Mouse (Mus musculus): ENCODE measurements around the gene Dusp27. TPM values are rescaled to one million over a fixed set of nuclear protein-coding genes. Genes with fewer than 3 reads are reported as not detected.
A peak's percentile ranks its signal among the peaks of the same experiment; 100 is the strongest.

Gene Dusp27
- polyA plus RNA-seq, 2 experiments from 2014 or later = not detected

DNA sequence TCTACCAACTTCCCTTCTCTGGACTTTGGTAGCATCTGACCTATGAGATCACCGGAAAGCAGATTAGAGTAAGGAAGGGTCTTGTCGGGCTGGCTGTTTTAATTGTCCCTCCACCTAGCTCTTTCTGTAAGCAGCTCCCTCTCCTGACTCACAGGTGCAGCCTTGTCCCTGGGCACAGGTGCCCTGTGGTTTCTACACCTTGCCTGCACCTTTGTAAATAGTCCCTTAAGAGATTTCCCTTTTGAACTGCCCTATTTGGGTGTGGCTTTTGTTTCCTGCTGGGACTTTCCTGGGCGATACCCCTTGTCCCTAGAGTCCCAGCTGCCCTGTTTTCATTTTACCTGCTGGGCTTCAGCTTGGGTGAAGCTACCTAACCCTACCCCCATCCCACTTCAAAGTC is 33.3 kb downstream of the Dusp27 start:
- no peak for ATAC-seq

DNA sequence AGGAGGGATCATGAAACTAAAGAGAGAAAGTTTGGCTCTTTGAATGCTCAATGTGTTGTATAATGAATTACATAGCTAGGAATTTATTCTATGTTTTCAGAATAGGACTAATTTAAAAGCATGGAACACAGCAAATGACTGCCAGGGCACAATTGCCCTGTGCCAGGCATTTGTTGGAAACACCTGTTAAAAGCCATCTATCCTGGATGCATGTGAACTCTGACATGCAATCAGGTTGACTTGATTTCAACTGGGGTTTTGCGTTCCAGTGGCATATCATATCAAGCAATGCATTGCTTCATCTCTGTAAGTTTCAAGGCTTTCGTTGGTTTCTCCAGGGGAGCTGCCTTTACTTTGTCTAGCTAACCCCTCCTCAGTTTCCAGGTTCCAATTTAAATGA is 37.4 kb downstream of the Dusp27 start:
- no peak for ATAC-seq

DNA sequence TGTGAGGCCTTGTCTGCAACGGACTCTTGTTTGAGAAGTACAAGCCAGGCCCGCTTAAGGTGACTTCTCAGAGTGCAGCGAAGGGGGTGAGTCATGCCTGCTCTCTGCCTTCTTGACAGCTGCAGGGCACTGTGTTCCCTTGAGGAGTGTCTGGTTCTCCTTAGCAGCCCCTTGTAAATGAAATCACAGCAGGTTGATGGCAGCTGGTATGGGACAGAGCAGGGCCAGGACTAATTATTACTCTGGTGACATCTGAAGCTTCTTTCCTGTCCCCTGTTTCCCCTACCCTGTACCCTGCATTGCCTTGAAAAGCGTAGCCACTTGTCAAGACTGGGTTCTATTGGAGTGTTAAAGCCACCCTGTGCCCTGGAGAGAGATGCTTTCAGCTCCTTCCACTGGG is 38.0 kb downstream of the Dusp27 start:
- no peak for ATAC-seq

DNA sequence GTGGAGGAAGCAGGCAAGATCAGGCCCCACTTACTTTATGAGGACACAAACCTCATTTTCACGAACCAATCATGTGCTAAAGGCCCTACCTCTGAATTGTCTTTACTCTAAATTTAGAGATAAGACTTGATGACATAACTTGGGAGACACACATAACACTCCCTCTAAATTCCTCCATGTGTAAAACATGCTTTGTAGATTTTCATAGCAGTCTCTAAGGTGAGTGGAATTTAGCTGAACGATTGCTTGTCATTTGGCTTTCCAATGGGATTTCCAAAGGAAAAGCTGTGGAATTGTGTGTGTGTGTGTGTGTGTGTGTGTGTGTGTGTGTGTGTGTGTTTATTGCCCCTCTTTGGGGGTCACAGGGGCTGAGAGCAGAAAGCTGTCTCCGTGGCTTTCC is 38.4 kb downstream of the Dusp27 start:
- ATAC-seq = no peak

DNA sequence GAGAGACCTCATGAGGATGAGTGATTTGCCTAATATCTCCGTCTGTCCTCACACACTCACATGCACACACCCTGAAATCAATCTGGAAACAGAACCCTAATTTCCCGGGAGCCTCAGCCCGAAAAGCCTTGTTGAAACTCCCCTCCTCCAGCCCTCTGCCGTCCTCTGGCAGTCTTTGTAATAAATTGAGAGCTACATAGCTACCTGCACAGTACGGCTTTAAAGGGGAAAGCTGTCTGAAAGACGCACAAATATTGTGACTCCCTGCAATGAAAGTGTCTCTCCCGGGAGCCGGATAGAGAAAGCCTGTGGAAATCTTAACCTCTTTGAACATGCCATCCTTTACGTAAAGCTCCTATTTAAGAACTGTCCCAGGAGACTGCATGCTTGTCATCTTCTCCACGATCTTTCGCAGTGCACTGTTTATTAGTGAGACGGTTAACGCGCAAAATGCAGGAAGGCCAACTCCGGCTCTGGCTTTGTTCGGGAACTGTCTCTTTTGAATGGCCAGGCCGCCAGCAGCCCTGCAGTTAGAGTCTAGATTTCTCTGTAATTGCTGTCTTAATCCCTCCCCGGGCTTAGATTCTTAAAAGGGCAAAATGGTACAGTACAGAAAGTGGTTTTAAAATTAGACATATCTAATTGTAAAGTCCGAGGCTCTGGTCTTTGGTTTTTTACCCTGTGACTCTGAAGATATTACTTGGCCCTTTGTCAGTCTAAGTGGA is 39.1 kb downstream of the Dusp27 start:
- ATAC-seq = no peak

DNA sequence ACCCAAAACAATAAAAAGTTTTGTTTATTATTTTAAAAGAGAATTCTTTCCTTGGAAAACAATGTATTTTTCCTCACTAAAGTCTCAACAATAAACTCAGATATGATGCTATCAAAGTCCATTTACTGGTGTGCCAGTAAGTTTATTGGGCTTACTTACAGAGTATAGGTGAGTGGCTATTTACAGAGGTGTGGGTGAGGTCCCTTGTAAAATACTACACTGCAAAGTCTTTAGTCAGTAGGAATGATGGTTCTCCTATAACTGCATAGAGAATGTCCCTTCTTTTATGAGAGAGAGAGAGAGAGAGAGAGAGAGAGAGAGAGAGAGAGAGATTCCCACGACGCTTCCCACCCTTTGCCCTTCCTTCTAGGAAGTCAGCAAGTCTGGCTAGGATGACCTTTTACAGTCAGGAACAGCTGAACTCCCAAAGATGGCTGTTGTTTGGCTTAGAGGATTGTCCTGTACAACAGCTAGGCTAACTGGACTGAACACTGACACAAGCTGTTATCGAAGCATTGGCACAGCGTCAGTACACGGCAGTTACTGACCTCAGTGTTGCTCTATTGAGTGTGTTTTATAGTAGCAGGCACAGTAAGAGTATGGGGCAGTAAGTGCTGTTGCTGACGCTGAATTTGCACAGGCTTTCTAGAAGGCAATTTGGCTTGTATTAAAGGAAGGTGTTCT is 50.5 kb downstream of the Dusp27 start:
- no peak for ATAC-seq

DNA sequence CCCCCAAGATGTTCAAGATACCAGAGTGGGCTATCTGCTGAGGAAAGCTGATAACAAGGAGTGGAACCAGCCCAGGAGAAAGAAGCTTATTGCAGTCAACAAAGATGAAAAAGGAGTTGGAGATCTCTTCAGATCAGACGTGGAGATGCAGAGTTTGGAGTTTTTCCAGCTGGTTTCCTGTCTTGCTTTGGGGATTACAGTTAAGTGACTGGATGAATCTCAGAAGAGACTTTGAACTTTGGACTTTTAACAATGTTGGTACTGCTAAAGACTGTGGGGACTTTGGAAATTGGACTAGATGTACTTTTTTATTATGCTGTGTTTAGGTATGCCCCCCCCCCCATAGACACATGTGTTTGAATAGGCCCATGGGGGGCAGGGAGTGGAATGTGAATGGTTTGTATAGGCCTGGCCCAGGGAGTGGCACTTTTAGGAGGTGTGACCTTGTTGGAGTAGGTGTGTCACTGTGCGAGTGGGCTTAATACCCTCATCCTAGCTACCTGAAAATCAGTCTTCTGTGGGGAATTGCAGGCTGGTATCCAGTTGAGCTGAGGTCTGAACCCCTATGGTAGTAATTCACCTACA is 59.8 kb downstream of the Dusp27 start:
- ATAC-seq = no peak

DNA sequence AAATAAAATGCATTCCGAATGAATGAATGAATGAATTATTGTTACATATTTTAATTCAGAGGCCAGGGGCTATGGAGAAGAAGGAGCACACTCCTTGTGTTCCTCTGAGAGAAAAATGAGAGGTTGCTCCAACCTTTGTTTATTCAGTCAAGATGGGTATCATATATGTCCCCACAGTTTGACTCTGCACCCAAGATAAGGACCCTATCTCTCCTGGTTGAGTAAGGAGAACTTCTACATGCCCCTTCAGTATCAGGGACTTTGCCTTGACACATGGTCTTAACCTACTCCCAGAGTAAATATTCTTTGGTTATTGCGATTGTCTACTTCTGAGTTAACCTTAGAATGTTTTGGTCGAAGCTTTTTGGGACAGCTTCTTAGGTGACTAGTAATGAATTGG is 63.9 kb downstream of the Dusp27 start:
- ATAC-seq = no peak

DNA sequence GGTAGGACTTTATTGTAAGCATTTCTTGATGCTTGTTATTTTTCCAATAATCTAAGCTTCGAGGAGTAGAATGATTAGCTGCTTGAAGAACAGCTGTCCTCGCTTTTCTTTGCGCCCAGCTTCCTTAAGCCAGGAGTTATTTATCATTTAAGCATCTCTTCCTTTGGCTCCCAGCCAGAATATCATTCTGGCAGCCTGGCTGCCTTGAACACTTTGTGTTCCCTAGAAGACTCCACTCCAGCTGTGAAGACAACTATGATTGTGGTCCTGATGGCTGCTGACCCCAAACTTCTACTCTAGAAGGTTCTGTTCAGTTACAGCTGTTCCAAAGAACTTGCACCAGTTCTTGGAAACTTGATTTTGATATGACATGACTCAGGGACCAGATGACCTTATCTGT is 66.2 kb downstream of the Dusp27 start:
- no peak for ATAC-seq

DNA sequence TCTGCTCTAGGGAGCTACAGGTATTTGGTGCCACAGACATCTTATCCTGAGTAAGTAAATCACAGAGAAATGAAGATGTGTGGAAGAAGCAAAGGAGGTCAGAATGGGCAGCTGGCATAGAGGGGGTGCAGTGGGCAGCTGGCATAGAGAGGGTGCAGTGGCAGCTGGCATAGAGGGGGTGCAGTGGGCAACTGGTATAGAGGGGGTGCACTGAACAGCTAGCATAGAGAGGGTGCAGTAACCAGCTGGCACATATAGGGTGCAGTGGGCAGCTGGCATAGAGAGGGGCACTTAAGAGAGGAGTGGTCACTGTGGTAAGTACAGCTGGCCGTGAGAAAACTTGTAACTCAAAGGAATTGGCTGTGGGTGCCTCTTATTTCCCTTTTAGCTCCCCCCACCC is 67.3 kb downstream of the Dusp27 start:
- ATAC-seq = no peak

DNA sequence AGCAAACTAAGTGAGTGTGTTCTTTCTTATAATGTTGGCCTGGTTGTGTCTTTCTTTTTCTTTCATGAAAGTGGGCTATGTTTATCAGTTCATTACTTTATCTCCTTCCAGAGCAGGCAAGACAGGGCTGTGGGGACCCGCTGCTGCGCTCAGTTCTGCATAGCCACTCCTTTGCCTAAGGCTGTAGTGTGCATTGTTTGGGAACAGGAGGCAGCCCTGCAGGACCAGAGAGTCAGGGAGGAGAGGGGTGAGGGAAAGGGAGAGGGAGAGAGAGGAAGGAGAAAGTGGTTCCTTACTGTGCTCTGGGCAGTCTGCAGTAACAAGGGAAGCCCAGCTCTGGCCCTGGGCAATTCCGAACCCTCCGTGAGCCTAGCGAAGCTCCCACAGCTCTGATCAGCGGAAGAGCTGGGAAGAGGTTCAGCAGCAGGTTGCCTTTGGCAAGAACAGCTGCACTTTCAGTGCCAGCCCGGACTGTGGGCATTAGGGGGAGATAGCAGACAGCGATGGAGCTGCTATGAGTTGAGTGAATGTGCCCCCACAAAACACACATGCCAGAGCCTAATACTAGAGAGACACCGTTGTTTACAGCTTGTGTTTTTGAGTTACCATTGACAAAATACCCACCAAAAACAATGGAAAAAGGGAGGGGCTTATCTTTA is 71.5 kb downstream of the Dusp27 start:
- ATAC-seq = no peak

DNA sequence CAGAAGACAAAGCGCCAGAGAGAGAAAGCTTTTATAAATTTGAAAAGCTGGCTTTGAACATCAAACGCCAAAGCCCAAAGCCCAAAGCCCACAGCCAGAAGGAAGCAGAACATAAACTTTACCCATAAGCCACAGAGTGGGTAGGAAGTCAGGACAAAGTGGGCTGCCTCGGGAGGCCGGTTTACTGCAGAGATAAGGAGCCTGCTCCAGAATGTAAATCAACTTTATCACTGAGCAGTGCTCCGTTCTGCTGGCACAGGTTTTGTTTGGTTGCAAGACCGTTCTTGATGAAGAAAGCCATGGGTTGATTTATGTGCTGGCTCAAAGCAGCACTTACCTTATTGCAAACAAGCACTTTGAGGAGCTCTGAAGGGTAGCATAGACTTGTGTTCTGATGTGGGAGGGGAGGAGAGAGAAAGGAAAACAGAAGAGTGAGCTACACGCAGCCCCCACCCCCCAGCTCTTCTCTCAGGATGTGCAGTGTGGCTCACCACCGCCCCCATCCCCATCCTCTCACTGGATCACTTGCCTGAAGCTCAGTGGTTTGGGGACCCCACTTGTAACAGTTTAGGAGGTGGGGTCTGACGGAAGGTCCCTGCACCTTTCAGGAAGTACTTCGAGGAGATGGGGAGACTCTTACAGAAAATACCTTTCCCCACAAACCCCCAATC is 74.3 kb downstream of the Dusp27 start:
- no peak for ATAC-seq

DNA sequence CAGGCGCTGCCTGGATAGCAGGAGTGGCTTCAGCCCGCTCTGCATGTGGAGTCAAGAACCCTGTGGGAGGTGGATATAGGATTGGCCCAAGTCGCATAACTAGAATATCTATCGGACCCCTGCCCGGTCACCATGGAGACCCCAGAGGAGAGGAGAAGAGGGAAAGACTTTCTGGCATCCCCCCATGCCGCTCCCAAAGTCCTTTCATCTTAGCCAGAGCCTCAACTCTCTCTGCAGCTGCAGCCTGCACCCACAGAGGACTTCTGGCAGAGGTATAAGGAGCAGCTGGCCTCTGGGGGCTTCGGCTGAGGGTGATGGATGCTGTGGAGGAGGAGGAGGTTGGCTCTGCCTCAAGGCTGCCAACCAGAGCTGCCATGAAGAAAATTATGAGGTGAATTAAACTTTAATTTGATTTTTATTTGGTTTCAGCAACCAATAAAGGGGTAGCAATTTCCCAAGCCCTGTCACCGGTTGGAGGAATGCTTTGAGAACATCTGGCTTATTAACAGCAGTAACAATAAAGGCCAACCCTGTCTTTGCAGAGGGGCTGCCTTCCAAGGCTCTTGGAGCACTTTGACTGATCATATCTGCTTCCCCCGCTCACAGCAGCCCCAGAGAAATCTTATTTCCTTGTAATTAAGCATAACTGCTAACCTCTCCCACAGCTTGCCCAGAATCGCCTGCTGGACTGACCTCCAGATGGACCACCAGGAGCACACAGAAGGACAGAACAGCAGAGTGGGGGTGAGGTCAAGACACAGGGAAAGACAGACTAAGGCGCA is 78.5 kb downstream of the Dusp27 start:
- ATAC-seq = no peak

DNA sequence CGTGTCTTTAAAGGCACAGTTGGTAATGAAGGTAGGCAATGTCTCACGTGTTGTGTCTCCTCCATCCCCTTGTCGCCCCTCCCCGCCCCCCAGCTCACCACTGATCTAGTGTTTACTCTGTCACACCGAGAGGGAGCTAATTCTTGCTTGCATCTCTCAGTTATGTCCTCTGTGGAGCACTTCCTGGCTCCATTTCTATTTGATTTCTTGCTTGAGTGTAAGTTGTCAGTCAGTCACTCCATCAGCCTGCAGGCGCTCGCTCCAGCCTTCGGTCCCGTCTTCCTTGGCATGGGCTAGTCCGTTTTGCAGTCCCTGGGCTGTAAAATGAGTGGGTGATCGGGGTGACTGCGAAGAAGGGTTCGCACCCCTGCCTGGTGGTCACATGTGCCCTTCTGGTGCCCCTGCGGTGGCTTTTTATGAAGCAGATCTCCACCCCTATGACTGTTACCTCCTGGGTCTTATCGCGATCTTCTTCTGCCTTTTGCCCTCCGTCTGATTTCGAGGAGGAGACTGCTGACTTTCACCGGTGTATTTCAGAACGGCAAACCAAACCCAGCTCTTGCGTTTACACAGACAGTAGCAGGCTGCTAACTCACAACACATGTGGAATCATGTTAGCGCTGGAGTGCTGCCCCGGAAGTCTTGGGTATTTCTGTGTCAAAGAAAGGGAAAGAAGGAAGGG is 79.4 kb downstream of the Dusp27 start:
- peak; percentile 67 for ATAC-seq

Other genes starting within 250 kb of the Dusp27 start
- gene Pou2f1, start 125.2 kb downstream of the Dusp27 start, polyA plus RNA-seq (2017; shearing (Covaris generic)) = 10 to 100 TPM; 34.8 to 36.9 TPM
- not detected for gene Gpa33, start 2.3 kb upstream of the Dusp27 start, polyA plus RNA-seq (2017; shearing (Covaris generic))
- not detected for gene Mael, start 110.8 kb upstream of the Dusp27 start, polyA plus RNA-seq (2017; shearing (Covaris generic))
- not detected for gene Ildr2, start 126.2 kb upstream of the Dusp27 start, polyA plus RNA-seq (2017; shearing (Covaris generic))